Mouse (Mus musculus) adrenal gland, postnatal 4 days (tissue): Measurements from ENCODE around the gene Gm11172. TPM values are rescaled to one million over a fixed set of nuclear protein-coding genes. Genes with fewer than 3 reads are reported as not detected.

ENCODE experiments used
- total RNA-seq, 2 experiments: library from RNA; stranded (reverse); gene quantifications; 2 replicates each; pipeline ENCODE4 v1.2.3; 2021

Gm11172 gene
- total RNA-seq, 2 experiments from 2014 or later: not detected

Other genes with a start within 250 kb of the Gm11172 start
- gene Socs1, start 27.4 kb upstream of the Gm11172 start, total RNA-seq: 1 to 10 TPM; 6.4 to 7.0 TPM
- gene Tnp2, start 24.3 kb upstream of the Gm11172 start, total RNA-seq: not detected
- gene Prm3, start 22.0 kb upstream of the Gm11172 start, total RNA-seq: not detected
- gene Prm2, start 16.8 kb upstream of the Gm11172 start, total RNA-seq: not detected
- not detected for gene Prm1, start 7.1 kb upstream of the Gm11172 start, total RNA-seq
- gene Rmi2, start 22.1 kb downstream of the Gm11172 start, total RNA-seq: 1 to 10 TPM; 2.1 to 3.4 TPM
- 10 to 100 TPM; 30.7 to 31.1 TPM for gene Snn, start 248.0 kb downstream of the Gm11172 start, total RNA-seq